Mouse (Mus musculus) stomach, embryonic 14.5 days (tissue): ENCODE results near the gene Axl. TPM values are rescaled to one million over a fixed set of nuclear protein-coding genes. Genes with fewer than 3 reads are reported as not detected.

Experiments
- ATAC-seq: fragments of 200-750 bp; cut with Nextera tagmentation; 2 replicates; pipeline ENCODE4 v1.8.0; 2017; ENCODE audit warnings: low read depth, moderate TSS enrichment; ENCODE audit not compliant: insufficient number of reproducible peaks, insufficient read depth, low FRiP score
- H3K27ac ChIP-seq: fragments of 300-500 bp; sonication (generic); 2 replicates; pipeline ENCODE4 v1.5.1; 2014; ENCODE audit warnings: mild to moderate bottlenecking, low read length, moderate library complexity, mixed read lengths
- H3K27me3 ChIP-seq: fragments of 300-500 bp; sonication (generic); 2 replicates; pipeline ENCODE4 v1.6.1; 2014; ENCODE audit warnings: low read length, control low read depth, mixed read lengths; ENCODE audit not compliant: control insufficient read depth, insufficient read depth
- H3K36me3 ChIP-seq: fragments of 300-500 bp; sonication (generic); 2 replicates; pipeline ENCODE4 v1.6.1; 2014; ENCODE audit warnings: mild to moderate bottlenecking, control low read depth, low read length, moderate library complexity, mixed read lengths; ENCODE audit not compliant: control insufficient read depth, insufficient read depth
- H3K4me1 ChIP-seq: fragments of 300-500 bp; sonication (generic); 2 replicates; pipeline ENCODE4 v1.6.1; 2014; ENCODE audit warnings: low read length, control low read depth, mixed read lengths; ENCODE audit not compliant: control insufficient read depth, insufficient read depth
- H3K4me2 ChIP-seq: fragments of 300-500 bp; sonication (generic); replicated peaks from 2 replicates; pipeline ENCODE4 v1.6.1; 2014; ENCODE audit warnings: low read depth, low read length, control low read depth
- H3K4me3 ChIP-seq: fragments of 300-500 bp; sonication (generic); 2 replicates; pipeline ENCODE4 v1.5.1; 2014; ENCODE audit warnings: low read depth, low read length, control low read depth
- H3K9ac ChIP-seq: fragments of 300-500 bp; sonication (generic); replicated peaks from 2 replicates; pipeline ENCODE4 v1.6.1; 2014; ENCODE audit warnings: low read depth, mild to moderate bottlenecking, control low read depth, low read length, moderate library complexity, mixed read lengths
- H3K9me3 ChIP-seq: fragments of 300-500 bp; sonication (generic); 2 replicates; pipeline ENCODE4 v1.6.1; 2016; ENCODE audit warnings: low read depth, low read length, control low read depth; ENCODE audit not compliant: control insufficient read depth
- WGBS: fragments of 180-500 bp; shearing (Covaris S2); extraction: QIAGEN DNeasy Blood & Tissue Kit; methylation state at CpG from one replicate; pipeline ENCODE4 v1.1.7; 2014; 5-methylcytosine and 5-hydroxymethylcytosine counted together
- polyA plus RNA-seq: library from polyadenylated mRNA; unstranded; fragments of >200 nt; fragmentation: Nextera tagmentation; extraction: Ambion mirVana; gene quantifications from 2 replicates; pipeline ENCODE4 v1.2.1, GENCODE M21; 2014

Axl gene
- polyA plus RNA-seq, 1 experiment from 2014 or later = 66.4 TPM

GRCm38 (mm10) chr7:25719761-25720610 is 68.5 kb downstream of the Axl start:
- WGBS = 58% methylated on average over 10 of the region's 10 CpGs
- Histone ChIP-seq H3K9me3 (no peaks in the 10 kb centered on the region), H3K9ac (no peak overlapping the region), H3K36me3 (peaks cover 54% of the 10 kb centered on the region), H3K4me2 (no peak overlapping the region), H3K4me1 (peaks cover 11% of the 10 kb centered on the region; the same call in 1 of the 2 replicates), H3K27me3 (no peaks in the 10 kb centered on the region), H3K4me3 (peak overlapping the region; percentile 73; the same call in 1 of the 2 replicates), H3K27ac (peak overlapping the region; percentile 69; the same call in 1 of the 2 replicates)
- no peak for ATAC-seq

GRCm38 (mm10) chr7:25718788-25719417 is 69.6 kb downstream of the Axl start, which contains the start of gene Ccdc97:
TSS of gene Ccdc97 (minus strand) at chr7:25719088.
- Histone ChIP-seq H3K27ac (peak within 1 kb of the TSS; percentile 69), H3K4me1 (peaks cover 11% of the 10 kb centered on the region; the same call in 1 of the 2 replicates), H3K27me3 (no peaks in the 10 kb centered on the region), H3K9ac (peak within 1 kb of the TSS; percentile 51), H3K9me3 (no peaks in the 10 kb centered on the region), H3K36me3 (peaks cover 54% of the 10 kb centered on the region), H3K4me3 (peak within 1 kb of the TSS; percentile 73), H3K4me2 (peak within 1 kb of the TSS; percentile 92)
- peak; percentile 86 for ATAC-seq
- 4% methylated on average over 32 of the region's 32 CpGs for WGBS

- H3K9ac ChIP-seq = peak overlapping the region; percentile 51
- peak overlapping the region; percentile 73; the same call in 1 of the 2 replicates for H3K4me3 ChIP-seq
- H3K4me2 ChIP-seq = peak overlapping the region; percentile 92
- WGBS = 90% methylated on average over 3 of the region's 3 CpGs
- ATAC-seq = no peak
- H3K27me3 ChIP-seq = no peaks in the 10 kb centered on the region
- no peaks in the 10 kb centered on the region for H3K9me3 ChIP-seq
- peaks cover 53% of the 10 kb centered on the region for H3K36me3 ChIP-seq
- no peak overlapping the region for H3K27ac ChIP-seq
- H3K4me1 ChIP-seq = peaks cover 11% of the 10 kb centered on the region; the same call in 1 of the 2 replicates
Measured at GRCm38 (mm10) chr7:25717478-25717877, 71.0 kb downstream of the Axl start.

- Histone ChIP-seq H3K4me1 (peaks cover 21% of the 10 kb centered on the region; the same call in 1 of the 2 replicates), H3K27me3 (no peaks in the 10 kb centered on the region), H3K4me3 (no peak overlapping the region), H3K4me2 (no peak overlapping the region), H3K36me3 (peaks cover 41% of the 10 kb centered on the region), H3K9me3 (no peaks in the 10 kb centered on the region), H3K9ac (no peak overlapping the region), H3K27ac (no peak overlapping the region)
- ATAC-seq = no peak
- WGBS = 95% methylated on average over 22 of the region's 22 CpGs
Measured at GRCm38 (mm10) chr7:25715731-25716271, 72.7 kb downstream of the Axl start.

- Histone ChIP-seq H3K4me1 (peaks cover 33% of the 10 kb centered on the region; the same call in 1 of the 2 replicates), H3K27ac (no peak overlapping the region), H3K4me3 (no peak overlapping the region), H3K9ac (no peak overlapping the region), H3K27me3 (no peaks in the 10 kb centered on the region), H3K36me3 (peaks cover 36% of the 10 kb centered on the region), H3K4me2 (no peak overlapping the region), H3K9me3 (no peaks in the 10 kb centered on the region)
- no peak for ATAC-seq
- 89% methylated on average over 8 of the region's 8 CpGs for WGBS
Measured at GRCm38 (mm10) chr7:25714581-25714980, 73.9 kb downstream of the Axl start.

- Histone ChIP-seq H3K27me3 (no peaks in the 10 kb centered on the region), H3K4me1 (peaks cover 28% of the 10 kb centered on the region; the same call in 1 of the 2 replicates), H3K9me3 (no peaks in the 10 kb centered on the region), H3K27ac (no peak overlapping the region), H3K4me2 (no peak overlapping the region), H3K9ac (no peak overlapping the region), H3K4me3 (no peak overlapping the region), H3K36me3 (peaks cover 36% of the 10 kb centered on the region)
- 91% methylated on average over 9 of the region's 9 CpGs for WGBS
- ATAC-seq = no peak
Measured at GRCm38 (mm10) chr7:25712801-25713200, 75.7 kb downstream of the Axl start.

- H3K4me1 ChIP-seq = peaks cover 34% of the 10 kb centered on the region; the same call in 1 of the 2 replicates
- no peak overlapping the region for H3K27ac ChIP-seq
- 20% methylated on average over 6 of the region's 7 CpGs for WGBS
- H3K9me3 ChIP-seq = no peaks in the 10 kb centered on the region
- no peak overlapping the region for H3K4me2 ChIP-seq
- no peak overlapping the region for H3K4me3 ChIP-seq
- H3K27me3 ChIP-seq = no peaks in the 10 kb centered on the region
- ATAC-seq = peak; percentile 19; the same call in 1 of the 2 replicates
- peaks cover 36% of the 10 kb centered on the region for H3K36me3 ChIP-seq
- no peak overlapping the region for H3K9ac ChIP-seq
Measured at GRCm38 (mm10) chr7:25711731-25712197, 76.7 kb downstream of the Axl start.

GRCm38 (mm10) chr7:25711165-25711564 is 77.3 kb downstream of the Axl start:
- peaks cover 38% of the 10 kb centered on the region; the same call in 1 of the 2 replicates for H3K4me1 ChIP-seq
- H3K4me3 ChIP-seq = no peak overlapping the region
- no peak overlapping the region for H3K27ac ChIP-seq
- ATAC-seq = no peak
- no peaks in the 10 kb centered on the region for H3K27me3 ChIP-seq
- H3K9ac ChIP-seq = no peak overlapping the region
- no peaks in the 10 kb centered on the region for H3K9me3 ChIP-seq
- no peak overlapping the region for H3K4me2 ChIP-seq
- peaks cover 36% of the 10 kb centered on the region for H3K36me3 ChIP-seq
- WGBS = 62% methylated on average over 5 of the region's 5 CpGs
